Mouse (Mus musculus) fat pad, adult 2 months (tissue): ENCODE measurements around the gene Calr3.
A peak's percentile ranks its signal among the peaks of the same experiment; 100 is the strongest.

Experiments used
- DNase-seq: peaks from one replicate; pipeline ENCODE4 v3.0.0-alpha.2; 2011; ENCODE audit warnings: low read depth, low spot score; ENCODE audit errors: extremely low read depth

The Calr3 gene

DNA sequence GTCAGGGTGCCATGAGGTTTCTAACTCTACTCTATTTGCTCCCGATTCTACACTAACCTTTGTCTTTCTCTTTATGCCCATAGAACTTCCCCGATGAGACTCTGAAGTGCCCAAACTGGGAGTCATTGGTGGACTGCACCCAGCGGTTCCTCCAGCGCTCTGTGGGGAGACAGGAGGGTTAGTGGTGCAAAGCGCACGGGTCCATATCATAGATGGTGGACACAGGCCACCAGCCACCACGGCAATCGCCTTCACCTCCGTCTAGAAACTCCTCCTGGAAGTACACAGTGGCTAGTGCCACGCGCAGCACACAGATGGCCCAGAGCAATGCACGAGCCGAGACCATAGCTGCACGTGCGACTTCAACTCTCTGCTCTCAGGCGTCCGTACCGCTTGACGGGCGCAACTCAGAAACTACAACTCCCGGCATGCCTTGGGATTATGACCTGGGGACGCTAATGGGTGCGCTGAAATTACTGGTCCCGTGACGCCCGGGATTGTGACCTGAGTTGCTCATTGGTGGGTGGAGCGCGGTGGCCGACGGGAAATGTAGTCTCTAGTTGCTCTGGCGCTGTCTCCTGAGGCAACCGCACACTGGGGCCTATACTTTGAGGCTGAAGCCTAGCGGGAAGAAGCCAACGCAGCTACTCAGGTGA lies at the start of gene Calr3, which contains the start of gene 1700030K09Rik:
Gene Calr3 (minus strand): TSS at position 533 of the 656 bp plus-strand sequence.
Gene 1700030K09Rik (plus strand): TSS at position 543 of the 656 bp plus-strand sequence.
- DNase-seq, result peak; percentile 71

DNA sequence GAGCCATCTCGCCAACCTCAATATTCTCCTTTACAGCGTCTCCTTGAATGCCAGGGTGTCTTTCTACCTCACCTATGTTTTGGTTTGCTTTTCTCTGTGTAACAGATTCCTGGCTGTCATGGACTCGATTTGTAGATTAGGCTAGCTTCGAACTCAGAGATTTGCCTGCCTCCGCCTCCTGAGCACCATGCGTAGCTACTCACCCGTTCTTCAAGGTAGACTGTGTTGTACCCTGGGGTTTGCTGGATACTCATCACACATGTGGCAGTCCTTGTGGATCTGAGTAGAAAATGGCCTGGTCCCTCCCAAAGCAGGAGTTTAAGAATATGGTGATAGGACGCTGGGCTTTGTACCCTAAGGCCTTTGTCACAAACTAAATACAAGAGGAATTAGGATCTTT lies 49.7 kb upstream of the Calr3 start:
- no peak for DNase-seq

- DNase-seq, result peak; percentile 75
Measured at GRCm38 (mm10) chr8:72492622-72493081, 49.0 kb upstream of the Calr3 start.

DNA sequence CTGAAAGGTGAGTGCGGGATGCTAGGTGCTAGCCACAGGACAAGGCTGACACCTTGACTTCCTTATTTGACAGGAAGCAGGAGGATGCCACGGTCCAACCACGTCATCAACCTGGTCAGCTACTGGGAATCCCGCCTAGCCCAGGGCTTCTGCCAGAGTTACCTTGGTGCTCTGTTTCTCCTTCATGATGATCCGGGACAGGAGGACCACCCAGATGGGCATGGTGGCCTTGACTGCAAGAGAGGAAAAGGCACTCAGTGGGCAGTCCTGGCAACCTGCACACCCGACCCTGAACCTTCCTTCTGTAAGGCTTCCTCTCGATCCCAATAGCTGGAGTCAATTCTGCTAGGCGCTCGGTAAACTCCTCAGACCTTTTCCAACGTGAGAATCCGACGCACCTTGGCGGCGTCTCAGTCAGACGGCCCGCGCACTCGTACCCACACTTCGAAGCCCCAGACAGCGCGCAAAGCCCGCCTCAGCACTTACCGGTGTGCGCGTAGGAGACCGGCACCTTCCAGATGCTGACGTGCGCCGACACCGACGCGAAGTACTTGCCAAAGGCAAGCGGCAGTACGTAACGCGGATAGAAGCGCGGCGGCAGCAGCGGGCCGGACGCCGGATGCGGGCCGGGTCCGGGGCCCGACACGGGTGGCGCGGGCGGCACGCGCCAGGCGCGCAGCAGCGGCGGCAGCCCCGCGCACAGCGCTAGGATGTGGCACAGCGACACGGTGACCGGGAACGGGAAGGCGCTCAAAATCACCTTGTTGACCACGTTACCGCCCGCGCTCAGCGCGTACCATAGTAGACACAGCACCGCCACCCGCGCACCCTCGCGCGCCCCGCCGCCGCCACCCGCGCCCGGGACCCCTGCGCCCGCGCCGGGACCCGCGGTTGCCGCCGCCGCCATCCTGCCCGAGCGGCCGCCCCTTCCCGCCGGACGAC lies 48.3 kb upstream of the Calr3 start, which contains the start of gene Slc35e1:
Gene Slc35e1 (minus strand): TSS at position 935 of the 942 bp plus-strand sequence.
- no peak for DNase-seq

GRCm38 (mm10) chr8:72491017-72491416 lies 47.3 kb upstream of the Calr3 start:
- DNase-seq, result no peak

- no peak for DNase-seq
Measured at GRCm38 (mm10) chr8:72487014-72487413, 43.3 kb upstream of the Calr3 start.

DNA sequence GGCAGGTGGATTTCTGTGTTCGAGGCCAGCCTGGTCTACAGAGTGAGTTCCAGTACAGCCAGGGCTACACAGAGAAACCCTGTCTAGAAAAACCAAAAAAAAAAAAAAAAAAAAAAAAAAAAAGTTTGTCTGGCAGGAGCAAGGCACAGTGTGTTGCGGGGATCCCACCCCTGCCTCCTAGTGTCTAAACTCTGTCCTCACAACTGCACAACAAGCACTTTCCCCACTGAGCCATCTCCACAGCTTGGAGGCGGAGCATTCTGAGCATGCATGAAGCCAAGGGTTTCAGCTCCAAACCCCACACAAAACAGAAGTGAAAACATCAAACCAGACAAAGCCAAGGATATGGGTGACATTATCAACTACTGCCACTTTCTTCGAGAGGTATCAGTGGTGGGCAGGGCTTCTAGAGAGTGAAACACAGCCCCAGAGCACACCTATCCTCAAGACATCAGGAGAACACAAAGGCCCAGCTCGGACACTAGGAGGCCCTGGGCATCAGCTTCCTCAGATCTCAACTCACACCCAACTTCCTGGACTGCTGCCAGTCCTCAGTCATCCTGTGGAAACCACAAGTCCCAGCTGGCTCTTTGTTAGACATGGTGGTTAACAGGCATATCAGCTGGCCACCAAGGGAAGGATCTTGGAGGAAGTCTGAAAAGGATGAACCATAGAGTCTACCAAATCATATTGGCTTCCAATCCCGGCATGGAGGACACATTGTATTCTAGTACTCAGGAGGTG lies 42.0 kb upstream of the Calr3 start:
- no peak for DNase-seq

- peak; percentile 76 for DNase-seq
Measured at GRCm38 (mm10) chr8:72474826-72475546, 31.3 kb upstream of the Calr3 start, which contains the start of gene Cherp. Cherp (minus strand) TSS chr8:72475226.

DNA sequence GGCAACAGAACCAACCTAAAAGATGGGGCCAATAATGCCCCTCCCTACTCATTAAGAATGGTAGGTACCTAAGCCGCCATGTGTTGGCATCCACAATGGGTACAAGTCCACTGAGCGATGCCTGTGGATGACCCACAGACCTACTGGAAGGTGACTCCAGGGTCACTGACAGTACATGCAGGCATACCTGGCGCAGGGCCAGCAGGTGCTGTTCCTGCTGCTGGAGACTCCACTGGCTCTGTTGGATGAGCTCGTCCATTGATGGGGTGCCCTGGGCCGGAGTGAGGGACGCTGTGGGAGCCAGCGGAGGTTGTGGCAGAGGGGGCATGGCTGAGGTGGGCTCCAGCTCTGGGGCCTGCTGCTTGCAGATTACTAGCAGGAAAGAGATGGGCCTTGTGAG lies 27.0 kb upstream of the Calr3 start:
- no peak for DNase-seq

GRCm38 (mm10) chr8:72469984-72470383 lies 26.3 kb upstream of the Calr3 start:
- no peak for DNase-seq

GRCm38 (mm10) chr8:72469243-72469642 lies 25.6 kb upstream of the Calr3 start:
- no peak for DNase-seq

GRCm38 (mm10) chr8:72464211-72464610 lies 20.5 kb upstream of the Calr3 start:
- no peak for DNase-seq

DNA sequence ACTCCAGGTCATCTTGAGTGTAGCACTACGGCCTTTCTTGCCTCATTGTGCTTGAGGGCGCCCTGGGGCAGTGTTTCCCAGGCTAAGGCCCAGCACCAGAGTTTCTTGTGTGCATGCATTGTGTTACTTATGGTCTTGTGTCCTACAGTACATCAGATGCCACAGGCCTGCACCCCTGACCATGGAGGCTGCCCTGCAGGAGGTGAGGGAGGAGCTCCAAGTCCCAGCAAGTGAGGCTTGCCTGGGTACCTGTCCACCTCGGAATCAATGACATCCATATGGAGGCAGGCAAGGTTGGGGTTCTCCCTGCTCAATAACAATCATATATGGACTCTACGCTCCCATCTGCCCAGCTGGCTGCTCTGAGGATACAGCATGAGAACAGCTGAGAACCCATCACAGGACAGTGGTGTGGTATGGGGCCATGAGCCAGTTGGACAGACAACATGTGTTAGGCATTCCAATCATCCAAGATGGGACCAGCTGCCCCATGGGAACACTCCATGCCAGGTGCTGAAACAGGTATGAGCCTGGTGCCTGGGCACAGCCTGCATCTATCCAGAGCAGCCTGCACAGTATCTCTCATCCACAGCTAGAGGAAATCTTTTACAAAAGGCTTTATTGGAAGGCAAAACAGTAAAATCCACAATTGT lies 16.3 kb upstream of the Calr3 start:
- no peak for DNase-seq

DNA sequence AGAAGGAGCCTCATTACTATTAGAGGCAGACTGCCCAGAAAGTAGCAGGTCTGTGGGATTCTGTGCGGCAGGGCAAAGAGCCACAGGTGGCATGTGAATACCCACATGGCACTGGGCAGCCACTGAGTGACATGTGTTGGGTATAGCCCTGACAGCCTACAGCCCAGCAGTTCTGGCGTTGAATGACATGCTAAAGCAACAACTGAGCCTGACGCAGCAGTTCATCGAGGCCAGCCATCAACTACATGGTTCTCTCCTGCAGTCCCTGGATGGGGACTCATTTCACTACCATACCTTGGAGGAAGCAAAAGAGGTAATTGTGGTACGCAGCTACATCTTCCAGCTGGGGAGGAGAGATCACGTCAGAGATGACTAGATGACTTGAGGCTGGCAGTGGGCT lies 14.8 kb upstream of the Calr3 start:
- no peak for DNase-seq

GRCm38 (mm10) chr8:72457806-72458205 lies 14.1 kb upstream of the Calr3 start:
- DNase-seq, result no peak

DNA sequence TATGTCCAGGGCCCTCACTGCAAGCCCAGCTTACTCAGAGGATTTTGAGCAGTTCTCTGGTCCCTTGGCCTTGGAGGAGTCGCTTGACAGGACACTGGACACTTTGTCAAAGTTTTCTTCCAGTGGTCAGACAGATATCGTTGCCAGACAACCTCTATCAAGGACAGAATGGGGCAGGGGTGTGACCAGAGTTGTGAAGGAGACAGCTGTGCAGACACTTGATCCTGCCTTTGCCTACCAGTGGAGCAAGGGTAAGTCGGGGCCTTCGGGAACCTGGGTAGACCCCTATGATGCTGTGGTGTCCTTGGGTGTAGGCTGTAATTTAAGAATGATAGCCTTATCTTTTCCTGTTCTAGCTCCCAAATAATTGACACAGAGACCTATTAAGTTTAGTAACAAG lies 11.6 kb upstream of the Calr3 start:
- DNase-seq, result no peak

GRCm38 (mm10) chr8:72453904-72454303 lies 10.2 kb upstream of the Calr3 start:
- DNase-seq, result no peak

- DNase-seq, result no peak
Measured at GRCm38 (mm10) chr8:72451516-72451915, 7.8 kb upstream of the Calr3 start.

DNA sequence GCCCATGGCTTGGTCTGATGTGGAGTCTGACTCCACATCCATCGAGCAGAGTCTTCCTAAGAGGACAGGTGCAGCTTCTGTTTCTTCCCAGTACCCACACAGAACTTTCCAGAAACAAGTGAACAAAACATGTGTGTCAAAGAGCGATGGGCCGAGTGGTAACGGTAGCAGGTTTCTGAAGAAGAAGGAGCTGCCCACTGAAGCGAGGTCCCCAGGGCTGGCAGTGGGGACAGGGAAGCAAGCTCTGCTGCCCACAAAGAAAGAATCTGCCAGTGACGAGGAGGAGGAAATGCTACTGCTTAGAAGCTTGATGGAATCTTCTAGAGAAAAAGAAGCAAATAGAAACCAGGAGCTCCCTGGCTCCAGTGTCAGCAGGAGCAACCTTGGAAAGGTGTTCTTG lies 1.4 kb upstream of the Calr3 start:
- no peak for DNase-seq

GRCm38 (mm10) chr8:72443994-72444350 lies 302 bp upstream of the Calr3 start:
- DNase-seq, result no peak
